Mouse (Mus musculus): Measurements from ENCODE around the gene Gm10337. TPM values are rescaled to one million over a fixed set of nuclear protein-coding genes. Genes with fewer than 3 reads are reported as not detected.

The Gm10337 gene
- polyA plus RNA-seq, 1 experiment from 2014 or later, result not detected

- DNase-seq (ENCODE audit: low spot score), result no peak
- Histone ChIP-seq H3K27me3 (ENCODE audit: low read depth, poor library complexity, severe bottlenecking) (no peaks in the 10 kb centered on the region), H3K27ac (replicated peaks) (peak overlapping the region; percentile 85), H3K4me1 (peaks cover 74% of the 10 kb centered on the region), H3K4me3 (peak overlapping the region; percentile 75), H3K9me3 (replicated peaks) (no peaks in the 10 kb centered on the region), H3K36me3 (peaks cover 9% of the 10 kb centered on the region)
Measured at GRCm38 (mm10) chr15:102512471-102512870, 8.9 kb downstream of the Gm10337 start.

- no peak for DNase-seq (ENCODE audit: low spot score)
- 0 out of 2 replicates have a peak, but pooled peaks cover 5% of the 10 kb centered on the region for H3K36me3 ChIP-seq
- 84% methylated on average over 3 of the region's 3 CpGs for WGBS
- H3K9me3 ChIP-seq (replicated peaks), result no peaks in the 10 kb centered on the region
- peak overlapping the region; percentile 85; the same call in 1 of the 2 replicates for H3K27ac ChIP-seq (replicated peaks)
- peaks cover 76% of the 10 kb centered on the region for H3K4me1 ChIP-seq
- no peak overlapping the region for H3K4me3 ChIP-seq
- no peaks in the 10 kb centered on the region for H3K27me3 ChIP-seq (ENCODE audit: low read depth, poor library complexity, severe bottlenecking)
Measured at GRCm38 (mm10) chr15:102513004-102513403, 9.5 kb downstream of the Gm10337 start.

GRCm38 (mm10) chr15:102515261-102515660, 11.7 kb downstream of the Gm10337 start:
- Histone ChIP-seq H3K4me3 (peak overlapping the region; percentile 81; the same call in 1 of the 2 replicates), H3K27me3 (ENCODE audit: low read depth, poor library complexity, severe bottlenecking) (no peaks in the 10 kb centered on the region), H3K27ac (replicated peaks) (0 out of 2 replicates have a peak overlapping the region, but pooled peaks have one; percentile 98), H3K4me1 (peaks cover 79% of the 10 kb centered on the region), H3K36me3 (peaks cover 1% of the 10 kb centered on the region), H3K9me3 (replicated peaks) (no peaks in the 10 kb centered on the region)
- 88% methylated on average over 2 of the region's 2 CpGs for WGBS
- no peak for DNase-seq (ENCODE audit: low spot score)

DNA sequence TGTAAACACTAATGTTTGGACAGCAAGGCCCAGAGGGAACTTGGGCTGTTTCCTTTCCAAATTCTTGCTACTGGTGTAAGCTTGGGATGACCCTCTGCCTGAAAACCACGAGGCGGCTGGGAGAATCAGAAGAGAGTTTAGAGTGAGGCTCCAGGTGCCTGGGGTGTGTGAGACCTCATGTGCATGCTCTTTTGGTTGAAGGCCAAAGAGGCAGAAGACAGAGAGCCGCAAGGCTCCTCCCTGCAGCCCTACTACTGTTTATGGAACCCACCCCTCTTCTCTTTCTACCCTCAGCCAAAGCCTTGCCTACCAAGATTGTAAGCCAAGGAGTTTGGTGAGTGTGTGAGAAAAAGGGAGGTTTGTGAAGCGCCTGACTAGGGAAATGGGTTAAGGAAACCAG, 12.3 kb downstream of the Gm10337 start:
- no peaks in the 10 kb centered on the region for H3K9me3 ChIP-seq (replicated peaks)
- H3K4me1 ChIP-seq, result peaks cover 78% of the 10 kb centered on the region
- WGBS, result 49% methylated on average over 4 of the region's 4 CpGs

GRCm38 (mm10) chr15:102516293-102516692, 12.8 kb downstream of the Gm10337 start:
- DNase-seq (ENCODE audit: low spot score), result no peak
- 0% methylated on average over 12 of the region's 12 CpGs for WGBS
- H3K9me3 ChIP-seq (replicated peaks), result no peaks in the 10 kb centered on the region
- peaks cover 12% of the 10 kb centered on the region for H3K36me3 ChIP-seq
- peak overlapping the region; percentile 98 for H3K27ac ChIP-seq (replicated peaks)
- H3K4me3 ChIP-seq, result peak overlapping the region; percentile 81
- peaks cover 73% of the 10 kb centered on the region for H3K4me1 ChIP-seq
- no peaks in the 10 kb centered on the region for H3K27me3 ChIP-seq (ENCODE audit: low read depth, poor library complexity, severe bottlenecking)

More for the DNA sequence above, 12.3 kb downstream of the Gm10337 start:
- DNase-seq (ENCODE audit: low spot score), result no peak
- Histone ChIP-seq H3K27me3 (ENCODE audit: low read depth, poor library complexity, severe bottlenecking) (no peaks in the 10 kb centered on the region), H3K36me3 (peaks cover 6% of the 10 kb centered on the region), H3K27ac (replicated peaks) (peak overlapping the region; percentile 98), H3K4me3 (peak overlapping the region; percentile 81)

GRCm38 (mm10) chr15:102516728-102517404, 13.3 kb downstream of the Gm10337 start, which contains the start of gene Map3k12:
Map3k12 (minus strand) TSS chr15:102517064.
- Histone ChIP-seq H3K36me3 (peaks cover 17% of the 10 kb centered on the region), H3K4me3 (peak within 1 kb of the TSS; percentile 81), H3K27me3 (ENCODE audit: low read depth, poor library complexity, severe bottlenecking) (no peaks in the 10 kb centered on the region), H3K27ac (replicated peaks) (peak within 1 kb of the TSS; percentile 98), H3K4me1 (peaks cover 67% of the 10 kb centered on the region), H3K9me3 (replicated peaks) (no peaks in the 10 kb centered on the region)
- peak; percentile 81 for DNase-seq (ENCODE audit: low spot score)
- WGBS, result under 1% methylated on average over 43 of the region's 43 CpGs

DNA sequence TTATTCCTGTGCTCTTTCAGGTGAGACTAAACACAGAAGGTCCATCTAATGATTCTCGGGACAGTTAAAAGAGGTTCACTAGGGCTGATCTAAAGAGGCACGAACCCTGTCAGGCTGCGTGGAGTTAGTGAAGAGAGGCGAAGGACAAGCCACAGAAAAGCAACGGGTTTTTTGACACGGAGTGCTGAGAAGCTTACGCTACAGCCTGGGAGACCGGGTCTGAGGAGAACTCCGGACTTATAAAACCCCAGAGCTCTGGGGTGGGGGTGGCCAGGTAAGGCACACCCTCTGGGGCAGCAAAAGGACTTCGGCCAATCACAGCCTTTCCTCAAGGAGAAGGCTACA, 14.1 kb downstream of the Gm10337 start:
- Histone ChIP-seq H3K4me3 (peak overlapping the region; percentile 81), H3K4me1 (peaks cover 60% of the 10 kb centered on the region), H3K36me3 (peaks cover 25% of the 10 kb centered on the region), H3K9me3 (replicated peaks) (no peaks in the 10 kb centered on the region), H3K27me3 (ENCODE audit: low read depth, poor library complexity, severe bottlenecking) (no peaks in the 10 kb centered on the region), H3K27ac (replicated peaks) (peak overlapping the region; percentile 98)
- no peak for DNase-seq (ENCODE audit: low spot score)
- WGBS, result under 1% methylated on average over 10 of the region's 10 CpGs

DNA sequence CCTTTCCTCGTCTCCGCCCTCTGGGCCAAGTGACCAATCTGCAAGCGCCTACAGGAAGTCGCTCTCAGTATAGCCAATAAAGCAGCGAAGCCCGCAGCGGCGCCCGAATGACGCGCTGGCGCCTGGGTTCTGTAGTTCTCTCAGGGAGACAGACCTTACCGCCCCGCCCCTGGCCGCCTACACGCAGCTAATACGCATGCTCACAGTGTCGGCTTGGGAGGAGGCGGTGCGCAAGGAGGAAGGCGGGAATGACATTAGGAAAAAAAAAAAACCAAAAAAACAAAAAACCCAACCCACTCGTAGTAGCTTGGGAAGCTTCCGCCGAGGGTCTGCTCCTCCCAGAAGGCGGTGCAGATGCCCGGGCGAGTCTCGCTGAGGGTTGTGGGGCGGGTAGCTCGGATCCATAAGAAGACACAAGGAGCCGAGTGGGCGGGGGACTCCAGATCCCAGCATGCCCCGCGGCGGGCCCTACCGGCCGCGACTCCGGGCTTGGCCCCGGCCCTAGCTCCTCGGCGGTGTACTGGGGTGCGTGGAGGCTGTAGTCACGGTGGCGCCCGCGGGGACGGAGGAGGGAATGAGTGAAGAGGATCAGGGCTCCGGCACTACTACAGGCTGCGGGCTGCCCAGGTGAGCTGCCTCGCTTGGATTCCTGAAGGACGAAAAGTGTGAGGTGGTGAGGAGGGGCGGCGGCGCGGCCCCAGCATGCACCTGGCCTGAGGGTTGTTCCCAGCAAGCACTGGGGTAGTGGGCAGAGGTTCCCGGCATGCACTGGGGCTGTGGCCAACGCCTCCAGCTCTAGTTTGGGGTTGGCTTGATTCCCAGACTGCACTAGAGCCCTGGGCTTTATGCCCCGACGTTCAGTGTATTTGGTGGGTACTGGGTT, 14.7 kb downstream of the Gm10337 start, which contains the start of gene Tarbp2:
Gene Tarbp2 (plus strand): TSS at position 217 of the 883 bp plus-strand sequence.
- under 1% methylated on average over 60 of the region's 60 CpGs for WGBS

DNA sequence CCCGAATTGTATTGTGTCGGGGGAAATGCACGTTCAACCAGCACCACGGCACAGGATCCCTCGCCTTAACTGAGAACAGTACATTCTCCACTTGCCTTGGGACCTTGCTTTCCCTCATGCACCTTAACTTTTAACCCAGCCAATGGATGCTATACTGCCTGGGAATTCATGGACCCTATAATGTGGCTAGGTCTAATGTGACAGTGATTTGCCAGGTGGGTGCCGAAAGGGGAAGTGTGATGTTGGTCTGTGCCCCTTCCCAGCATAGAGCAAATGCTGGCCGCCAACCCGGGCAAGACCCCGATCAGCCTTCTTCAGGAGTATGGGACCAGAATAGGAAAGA, 15.3 kb downstream of the Gm10337 start:
- no peak for DNase-seq (ENCODE audit: low spot score)
- Histone ChIP-seq H3K36me3 (peaks cover 34% of the 10 kb centered on the region), H3K9me3 (replicated peaks) (no peaks in the 10 kb centered on the region), H3K27ac (replicated peaks) (peak overlapping the region; percentile 98), H3K4me1 (peaks cover 53% of the 10 kb centered on the region), H3K27me3 (ENCODE audit: low read depth, poor library complexity, severe bottlenecking) (no peaks in the 10 kb centered on the region), H3K4me3 (peak overlapping the region; percentile 81)
- WGBS, result 20% methylated on average over 9 of the region's 9 CpGs

More for the DNA sequence above, 14.7 kb downstream of the Gm10337 start, which contains the start of gene Tarbp2:
- peaks cover 30% of the 10 kb centered on the region for H3K36me3 ChIP-seq
- peaks cover 54% of the 10 kb centered on the region for H3K4me1 ChIP-seq
- DNase-seq (ENCODE audit: low spot score), result peak; percentile 99
- peak within 1 kb of the TSS; percentile 98 for H3K27ac ChIP-seq (replicated peaks)
- H3K9me3 ChIP-seq (replicated peaks), result no peaks in the 10 kb centered on the region
- H3K27me3 ChIP-seq (ENCODE audit: low read depth, poor library complexity, severe bottlenecking), result no peaks in the 10 kb centered on the region
- H3K4me3 ChIP-seq, result peak within 1 kb of the TSS; percentile 81

DNA sequence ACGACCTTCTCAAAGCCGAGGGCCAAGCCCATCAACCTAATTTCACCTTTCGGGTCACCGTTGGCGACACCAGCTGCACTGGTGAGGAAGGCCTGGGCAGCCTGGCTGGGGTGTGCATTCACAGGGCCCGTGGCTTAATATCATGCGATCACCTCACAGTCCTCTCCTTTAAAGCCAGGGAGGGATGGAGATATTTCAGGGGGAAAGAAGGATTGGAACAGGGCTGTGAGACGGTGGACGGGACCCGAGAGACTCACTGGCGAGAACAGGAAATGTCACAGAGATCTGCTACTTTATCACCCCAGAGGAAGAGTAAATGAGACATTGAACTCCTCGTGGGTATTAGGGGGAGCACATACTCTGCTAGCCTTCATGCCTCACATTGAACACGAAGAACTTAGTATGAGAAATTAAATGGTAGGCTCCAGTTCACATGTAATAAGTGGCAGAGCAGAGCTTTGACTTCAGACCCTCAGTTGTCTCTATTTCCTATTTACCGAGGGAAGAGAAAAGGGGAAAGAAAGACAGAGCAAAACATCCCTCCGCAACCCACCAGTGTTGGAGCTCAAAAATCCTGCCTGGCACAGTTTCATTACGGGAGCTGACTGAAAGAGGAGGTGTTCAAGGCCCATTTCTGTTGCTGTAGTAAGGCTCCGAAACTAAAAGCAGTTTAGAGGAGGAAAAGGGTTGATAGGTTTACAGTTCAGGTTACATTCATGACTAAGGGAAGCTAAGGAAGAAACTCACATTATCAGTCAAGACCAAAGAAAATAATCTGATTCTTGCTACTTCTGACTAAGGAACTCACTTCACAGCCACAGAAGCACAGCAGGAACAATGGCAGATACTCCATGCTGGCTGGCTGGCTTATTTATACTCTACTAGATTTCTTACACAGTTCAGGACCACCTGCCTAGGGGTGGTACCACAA, 16.0 kb downstream of the Gm10337 start:
- Histone ChIP-seq H3K9me3 (replicated peaks) (no peaks in the 10 kb centered on the region), H3K36me3 (peaks cover 41% of the 10 kb centered on the region), H3K4me3 (peak overlapping the region; percentile 81), H3K4me1 (peaks cover 51% of the 10 kb centered on the region), H3K27ac (replicated peaks) (peak overlapping the region; percentile 98), H3K27me3 (ENCODE audit: low read depth, poor library complexity, severe bottlenecking) (no peaks in the 10 kb centered on the region)
- no peak for DNase-seq (ENCODE audit: low spot score)
- WGBS, result 74% methylated on average over 17 of the region's 17 CpGs

DNA sequence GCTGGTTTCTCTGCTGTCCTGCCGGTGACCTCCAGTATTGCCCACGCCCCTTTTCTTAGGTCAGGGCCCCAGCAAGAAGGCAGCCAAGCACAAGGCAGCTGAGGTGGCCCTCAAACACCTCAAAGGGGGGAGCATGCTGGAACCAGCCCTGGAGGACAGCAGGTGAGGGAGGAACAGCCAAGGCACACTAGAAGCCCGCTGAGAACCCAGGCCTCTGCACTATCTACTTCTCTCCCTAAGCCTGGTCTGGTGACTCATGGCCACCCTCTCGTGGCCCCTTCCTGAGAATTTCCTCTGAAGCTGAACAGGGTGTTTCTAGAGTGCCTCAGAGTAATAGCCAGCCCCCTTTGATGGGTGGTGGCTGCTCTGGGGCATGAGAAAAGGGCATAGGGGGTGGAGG, 16.9 kb downstream of the Gm10337 start:
- Histone ChIP-seq H3K27ac (replicated peaks) (no peak overlapping the region), H3K4me1 (peaks cover 42% of the 10 kb centered on the region), H3K4me3 (no peak overlapping the region), H3K36me3 (peaks cover 43% of the 10 kb centered on the region), H3K9me3 (replicated peaks) (no peaks in the 10 kb centered on the region), H3K27me3 (ENCODE audit: low read depth, poor library complexity, severe bottlenecking) (no peaks in the 10 kb centered on the region)
- DNase-seq (ENCODE audit: low spot score), result no peak
- 83% methylated on average over 4 of the region's 4 CpGs for WGBS

GRCm38 (mm10) chr15:102521480-102521879, 18.0 kb downstream of the Gm10337 start:
- H3K27ac ChIP-seq (replicated peaks), result no peak overlapping the region
- no peak overlapping the region for H3K4me3 ChIP-seq
- H3K9me3 ChIP-seq (replicated peaks), result no peaks in the 10 kb centered on the region
- H3K36me3 ChIP-seq, result peaks cover 47% of the 10 kb centered on the region
- no peaks in the 10 kb centered on the region for H3K27me3 ChIP-seq (ENCODE audit: low read depth, poor library complexity, severe bottlenecking)
- 80% methylated on average over 4 of the region's 4 CpGs for WGBS
- no peak for DNase-seq (ENCODE audit: low spot score)
- H3K4me1 ChIP-seq, result peaks cover 31% of the 10 kb centered on the region
